Mouse (Mus musculus): ENCODE data around the gene Gm4567.
"Not testable (repeated sequence)": the region's sequence is repeated elsewhere in the genome, so short reads cannot be mapped to it uniquely, and the experiment has no call there.

Gm4567 gene

GRCm38 (mm10) chr7:22719610-22720009 lies at the start of gene Gm4567:
Gene Gm4567, minus strand, starts transcription at chr7:22719710.
- DNase-seq (ENCODE audit: low spot score), result not testable (repeated sequence)

- DNase-seq (ENCODE audit: low spot score), result not testable (repeated sequence)
Measured at GRCm38 (mm10) chr7:22761397-22761796, 41.9 kb upstream of the Gm4567 start, which contains the start of gene Vmn1r157. Gene Vmn1r157, plus strand, starts transcription at chr7:22761697.

- not testable (repeated sequence) for DNase-seq (ENCODE audit: low spot score)
Measured at GRCm38 (mm10) chr7:22692217-22692616, 27.3 kb downstream of the Gm4567 start, which contains the start of gene Gm8693. Gene Gm8693, minus strand, starts transcription at chr7:22692317.
